Mouse (Mus musculus): ENCODE data around the gene Pex19.

DNA sequence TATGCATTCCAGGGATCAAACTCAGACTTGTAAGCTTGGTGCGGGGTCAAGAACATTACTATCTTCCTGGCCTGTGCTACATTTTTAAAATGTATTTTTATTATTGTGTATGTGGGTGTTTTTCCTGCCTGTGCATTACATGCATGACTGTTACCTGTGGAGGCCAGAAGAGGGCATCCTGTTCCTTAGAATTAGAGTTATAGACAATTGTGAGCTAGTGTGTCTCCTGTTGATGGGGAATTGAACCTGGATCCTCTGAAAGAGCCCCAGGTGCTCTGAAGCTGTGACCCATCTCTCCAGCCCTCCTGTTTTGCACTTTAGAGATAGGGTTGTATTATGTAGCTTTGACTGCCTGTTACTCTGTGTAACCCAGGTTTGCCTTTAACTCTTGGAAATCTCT, 35.5 kb downstream of the Pex19 start:
- TF ChIP-seq POLR2A (IDR thresholded peaks at IDR 0.05; ENCODE audit: borderline replicate concordance, low read depth, low read length) (no peak), CTCF (IDR thresholded peaks at IDR 0.05; ENCODE audit: low read depth, low read length) (no peak)
